Mouse (Mus musculus) ovary, adult 18-20 months (tissue): ENCODE measurements around the gene Trnp1.

ENCODE experiments used
- DNase-seq: peaks from one replicate; pipeline ENCODE4 v3.0.0; 2022; ENCODE audit warnings: low spot score, mixed read lengths

The Trnp1 gene

DNA sequence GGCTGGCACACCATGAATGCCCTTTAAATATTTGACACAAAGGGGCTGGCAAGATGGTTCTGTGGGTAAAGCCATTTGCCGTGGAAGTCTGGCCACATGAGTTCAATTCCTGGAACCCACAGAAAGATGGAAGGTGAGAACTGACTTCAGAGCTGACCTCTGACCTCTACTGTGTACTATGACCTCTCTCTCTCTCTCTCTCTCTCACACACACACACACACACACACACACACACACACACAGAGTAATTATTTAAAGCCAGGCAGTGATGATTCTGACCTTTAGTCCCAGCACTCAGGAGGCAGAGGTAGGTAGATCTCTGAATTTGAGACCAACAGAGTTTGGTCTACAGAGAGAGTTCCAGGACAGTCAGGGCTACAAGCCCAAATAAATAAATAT, 38.3 kb downstream of the Trnp1 start:
- DNase-seq, result no peak

DNA sequence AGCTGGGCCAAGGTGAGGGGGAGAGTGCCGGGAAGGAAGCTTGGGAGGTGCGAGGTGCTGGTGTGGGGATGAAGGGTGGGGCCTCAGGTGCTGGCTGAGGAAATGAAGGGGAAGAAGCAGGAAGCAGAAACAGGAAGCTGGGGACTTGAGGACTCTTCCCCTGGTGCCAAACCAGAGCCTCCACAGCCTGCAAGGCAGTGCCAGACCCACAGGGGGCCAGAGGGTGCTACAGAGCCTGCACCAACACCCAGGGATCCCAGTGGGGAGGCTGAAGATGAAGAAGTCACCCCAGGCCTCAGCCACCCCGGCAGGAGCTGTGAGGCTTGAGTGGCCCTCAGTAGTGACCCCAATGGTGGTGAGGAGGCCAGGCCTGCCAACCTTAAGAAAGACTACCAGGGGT, 40.3 kb downstream of the Trnp1 start:
- DNase-seq, result no peak

DNA sequence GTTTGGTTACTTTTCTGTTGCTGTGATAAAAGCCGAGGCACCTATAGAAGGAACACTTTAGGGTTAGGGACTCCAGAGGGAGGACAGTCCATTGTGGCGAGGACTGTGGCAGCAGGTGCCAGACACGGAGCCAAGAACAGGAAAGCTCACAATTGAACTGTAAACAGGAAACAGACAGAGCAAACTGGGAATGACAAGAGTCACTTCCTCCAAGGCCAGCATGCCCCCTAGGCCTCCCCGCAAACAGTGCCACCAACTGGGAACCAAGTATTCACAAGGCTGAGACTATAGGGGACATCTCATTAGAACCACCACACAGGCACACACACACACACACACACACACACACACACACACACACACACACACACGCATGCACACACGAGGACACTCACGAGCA, 45.9 kb downstream of the Trnp1 start:
- no peak for DNase-seq

DNA sequence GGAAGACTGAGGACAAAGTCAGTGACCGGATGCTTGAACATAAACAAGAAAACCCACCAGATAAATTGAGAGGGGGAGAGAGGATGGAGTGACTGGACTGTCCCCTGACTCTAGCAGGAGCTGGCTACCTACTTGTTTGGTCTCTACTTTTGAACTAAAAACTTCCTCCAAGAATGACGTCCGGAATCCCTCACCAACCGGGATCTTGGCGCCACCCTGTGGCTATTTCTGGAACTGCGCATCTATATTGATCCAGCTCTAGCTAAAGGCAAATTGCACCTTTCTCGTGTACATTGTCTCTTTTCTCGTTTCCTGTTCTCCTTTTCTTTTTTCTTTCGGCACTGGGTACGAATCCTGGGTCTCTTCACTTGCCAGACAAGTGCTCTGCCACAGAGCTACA, 46.8 kb downstream of the Trnp1 start:
- DNase-seq, result no peak

DNA sequence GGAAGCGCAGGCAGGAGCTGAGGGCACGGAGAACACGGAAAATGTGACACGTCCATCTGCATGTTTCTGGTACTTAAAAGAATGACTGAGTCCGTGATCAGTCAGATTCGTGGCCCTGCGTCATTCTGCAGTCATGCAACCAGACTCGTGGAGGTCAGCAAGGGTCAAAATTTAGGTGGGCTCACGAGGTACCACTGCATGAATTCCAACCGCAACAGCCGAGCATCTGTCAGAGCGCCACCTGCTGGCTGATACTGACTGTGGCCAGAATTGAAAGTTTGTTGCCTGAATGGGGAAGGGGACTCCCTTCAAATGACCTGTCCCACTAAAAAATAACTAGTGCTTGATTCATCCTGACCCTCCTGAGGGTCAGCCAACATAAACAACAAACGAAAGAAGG, 48.6 kb downstream of the Trnp1 start:
- DNase-seq, result no peak

DNA sequence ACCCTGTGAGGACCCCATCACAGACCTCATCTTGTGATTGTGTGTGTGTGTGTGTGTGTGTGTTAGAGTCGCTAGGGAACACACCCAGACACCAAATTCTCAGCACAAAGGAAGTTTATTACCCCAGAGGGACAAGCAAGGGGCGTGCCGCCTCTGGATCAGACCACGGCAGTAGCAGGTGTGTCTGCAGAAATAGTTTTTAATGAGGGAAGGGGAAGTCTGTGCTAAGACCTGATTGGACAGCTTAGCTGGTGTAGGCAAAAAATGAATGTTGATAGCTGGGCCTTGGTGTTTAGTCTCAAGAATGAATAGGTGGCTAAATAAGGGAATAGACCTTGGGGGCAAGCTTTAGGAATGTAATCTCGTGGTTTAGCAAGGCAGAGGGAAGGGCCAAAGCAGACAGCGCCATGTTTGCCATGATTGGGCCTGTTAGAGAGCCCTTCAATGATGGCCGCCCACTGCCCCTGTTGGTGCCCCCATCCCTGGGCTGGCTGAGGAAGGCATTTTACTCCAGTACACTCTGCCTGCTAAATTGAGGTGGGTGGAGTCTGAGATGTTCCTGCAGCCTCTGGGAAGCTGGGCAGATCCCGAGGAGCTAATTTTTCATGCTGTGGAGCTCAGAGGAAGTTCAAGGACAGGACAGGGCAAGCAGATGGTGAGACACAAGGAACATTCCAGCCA, 49.5 kb downstream of the Trnp1 start:
- no peak for DNase-seq

DNA sequence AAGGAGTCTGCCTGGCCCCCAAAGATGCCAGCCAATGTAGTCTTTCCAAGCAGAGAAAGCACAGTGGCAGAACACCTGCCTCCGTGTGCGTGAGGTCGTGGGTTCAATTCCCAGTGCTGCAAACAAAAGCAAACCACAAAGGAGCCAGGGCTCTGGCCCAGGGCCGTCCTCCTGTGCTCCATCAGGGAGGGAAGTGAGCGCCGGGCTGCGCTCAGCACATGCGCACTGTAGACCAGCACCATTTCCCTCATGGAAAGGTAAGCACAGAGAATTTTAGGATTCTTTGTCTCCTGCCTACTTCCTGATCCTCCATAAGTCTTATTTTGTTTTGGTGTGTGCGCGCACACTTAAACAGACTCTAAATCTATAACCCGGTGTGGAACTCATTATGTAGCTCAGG, 50.4 kb downstream of the Trnp1 start:
- DNase-seq, result no peak

DNA sequence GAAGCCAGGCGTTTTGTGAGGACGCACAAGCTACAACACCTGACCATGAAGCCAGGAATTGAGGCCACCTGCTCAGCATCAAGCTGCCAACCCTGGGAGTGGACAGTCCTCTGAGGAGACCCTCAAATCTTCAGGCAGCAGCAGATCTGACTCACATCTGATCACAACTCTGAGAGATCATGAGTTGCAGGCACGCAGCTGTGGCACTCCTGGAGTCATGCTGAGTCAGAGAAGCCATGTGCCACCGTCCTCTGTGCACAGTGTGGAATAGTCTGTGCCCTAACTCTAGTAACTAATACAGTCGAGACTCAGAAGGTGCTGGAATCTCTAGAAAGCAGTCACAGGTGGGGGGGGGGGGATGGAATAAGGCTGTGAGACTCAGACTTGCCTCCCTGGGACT, 51.0 kb downstream of the Trnp1 start:
- no peak for DNase-seq

DNA sequence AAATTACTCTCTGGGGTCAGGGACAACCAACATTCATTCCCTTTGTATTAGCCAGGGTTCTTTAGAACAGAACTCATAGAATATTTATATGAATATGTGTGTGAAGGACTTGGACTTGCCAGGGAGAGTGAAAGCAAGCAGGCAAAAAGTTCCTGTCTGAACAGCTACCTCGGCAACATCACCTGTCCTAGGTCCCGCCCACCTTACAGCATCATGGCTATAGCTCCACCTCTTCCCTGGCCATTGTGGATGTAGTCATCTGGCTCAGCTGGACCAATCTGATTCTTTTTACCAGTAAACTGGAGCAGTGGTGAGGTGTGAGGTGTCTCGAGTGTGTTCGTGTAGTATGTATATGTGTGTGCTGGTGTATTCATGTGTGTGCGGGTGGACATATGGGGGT, 52.6 kb downstream of the Trnp1 start:
- DNase-seq, result no peak

DNA sequence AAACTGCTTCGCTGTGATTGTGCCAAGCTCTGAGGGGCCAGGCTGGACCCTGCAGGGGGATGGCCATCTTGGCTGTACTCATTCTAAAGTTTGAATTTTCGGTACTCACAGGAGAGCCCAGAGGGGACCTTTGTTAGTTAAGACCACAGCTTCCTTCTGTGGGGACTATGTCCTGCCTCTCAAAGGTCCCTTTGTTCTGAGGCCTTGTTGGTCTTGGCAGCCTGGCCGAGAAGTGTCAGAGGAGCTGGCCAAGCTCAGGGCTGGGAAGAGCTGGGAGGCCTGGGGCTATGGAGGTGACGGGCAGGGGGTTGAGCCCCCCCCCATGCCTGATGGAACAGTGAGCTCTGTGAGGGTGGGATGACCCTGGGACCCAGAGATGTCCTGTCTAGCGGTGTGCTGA, 55.3 kb downstream of the Trnp1 start:
- DNase-seq, result no peak

DNA sequence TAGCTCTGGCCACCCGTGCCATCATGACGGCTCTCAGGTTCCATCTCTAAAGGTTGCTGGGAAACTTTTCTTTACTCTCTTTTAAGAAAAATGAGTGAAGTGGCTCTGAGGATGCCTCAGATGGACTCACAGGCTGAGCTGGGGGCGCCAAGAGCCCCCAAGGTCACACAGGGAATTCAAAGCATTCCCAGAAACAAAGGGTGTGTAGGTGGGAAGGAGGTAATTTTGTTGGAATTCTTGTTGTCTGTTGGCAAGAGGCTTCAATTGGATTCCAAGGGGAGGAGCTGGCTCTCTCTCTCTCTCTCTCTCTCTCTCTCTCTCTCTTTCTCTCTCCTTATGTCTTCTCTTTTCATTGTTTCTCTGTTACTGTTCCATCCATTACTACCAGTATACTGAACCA, 56.2 kb downstream of the Trnp1 start:
- DNase-seq, result no peak
